Mouse (Mus musculus) forebrain, postnatal 0 days (tissue): ENCODE results near the gene Tmem217. TPM values are rescaled to one million over a fixed set of nuclear protein-coding genes. Genes with fewer than 3 reads are reported as not detected.
"Not testable (repeated sequence)": the region's sequence is repeated elsewhere in the genome, so short reads cannot be mapped to it uniquely, and the experiment has no call there.

Experiments
- ATAC-seq: fragments of 200-750 bp; cut with Nextera tagmentation; 2 replicates; pipeline ENCODE4 v1.8.0; 2017; ENCODE audit warnings: mild to moderate bottlenecking, moderate library complexity
- DNase-seq: peaks from one replicate; pipeline ENCODE4 v3.0.0-alpha.2; 2015
- H3K27ac ChIP-seq: fragments of 300-500 bp; sonication (generic); 2 replicates; pipeline ENCODE4 v1.5.1; 2014; ENCODE audit warnings: low read depth, mild to moderate bottlenecking, antibody characterized with exemption, low read length, moderate library complexity, mixed read lengths
- H3K27me3 ChIP-seq: fragments of 300-500 bp; sonication (generic); 2 replicates; pipeline ENCODE4 v1.6.1; 2014; ENCODE audit warnings: mild to moderate bottlenecking, low read length, mixed read lengths; ENCODE audit not compliant: insufficient read depth
- H3K36me3 ChIP-seq: fragments of 300-500 bp; sonication (generic); 2 replicates; pipeline ENCODE4 v1.6.1; 2014; ENCODE audit warnings: mild to moderate bottlenecking, moderate library complexity; ENCODE audit not compliant: insufficient read depth
- H3K4me1 ChIP-seq: fragments of 300-500 bp; sonication (generic); 2 replicates; pipeline ENCODE4 v1.6.1; 2014; ENCODE audit warnings: antibody characterized with exemption; ENCODE audit not compliant: insufficient read depth
- H3K4me2 ChIP-seq: fragments of 300-500 bp; sonication (generic); 2 replicates; pipeline ENCODE4 v1.6.1; 2014; ENCODE audit warnings: low read depth, mild to moderate bottlenecking, moderate library complexity
- H3K4me3 ChIP-seq: fragments of 300-500 bp; sonication (generic); 2 replicates; pipeline ENCODE4 v1.5.1; 2014; ENCODE audit warnings: low read depth, low read length, mixed read lengths
- H3K9ac ChIP-seq: fragments of 300-500 bp; sonication (generic); 2 replicates; pipeline ENCODE4 v1.6.1; 2014; ENCODE audit warnings: mild to moderate bottlenecking
- H3K9me3 ChIP-seq: fragments of 300-500 bp; sonication (generic); 2 replicates; pipeline ENCODE4 v1.6.1; 2016; ENCODE audit warnings: low read length
- CTCF ChIP-seq: sonication (generic); IDR thresholded peaks from 2 replicates; pipeline ENCODE4 v1.5.1; 2016; ENCODE audit warnings: antibody characterized with exemption, control low read depth, low read depth
- WGBS: fragments of 180-500 bp; shearing (Covaris S2); extraction: QIAGEN DNeasy Blood & Tissue Kit; methylation state at CpG from one replicate; pipeline ENCODE4 v1.1.7; 2014; 5-methylcytosine and 5-hydroxymethylcytosine counted together
- polyA plus RNA-seq: library from polyadenylated mRNA; unstranded; fragments of >200 nt; fragmentation: Nextera tagmentation; extraction: Ambion mirVana; gene quantifications from 2 replicates; pipeline ENCODE4 v1.2.1, GENCODE M21; 2015
- total RNA-seq: library from RNA; depleted of rRNA; stranded (reverse); fragments of >200 nt; gene quantifications from 2 replicates; pipeline ENCODE4 v1.2.3, GENCODE M21; 2014

Tmem217 gene
- total and polyA plus RNA-seq, 2 experiments from 2014 or later, result 0.74 TPM; not detected in 1

DNA sequence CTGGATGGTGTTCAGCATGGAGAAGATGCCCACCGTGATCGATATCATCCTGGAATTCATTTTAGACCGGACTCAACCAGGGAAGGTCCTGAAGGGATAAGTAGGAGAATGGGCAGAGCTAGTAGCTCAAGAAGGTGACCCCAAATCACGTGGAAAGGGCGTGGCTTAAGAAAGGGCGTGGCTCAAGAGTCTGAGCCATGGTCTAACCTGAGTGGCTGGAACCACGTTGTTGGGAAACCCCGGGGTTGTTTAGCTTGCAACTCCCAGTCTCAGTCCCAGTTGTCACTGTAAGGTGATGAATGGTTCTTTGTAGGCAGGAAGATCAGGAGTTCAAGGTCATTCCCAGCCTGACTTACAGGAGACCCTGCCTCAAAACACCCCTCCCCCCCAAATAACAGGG, 32.5 kb downstream of the Tmem217 start:
- no peaks in the 10 kb centered on the region for H3K4me1 ChIP-seq
- H3K27ac ChIP-seq, result no peak overlapping the region
- 79% methylated on average over 8 of the region's 8 CpGs for WGBS
- no peaks in the 10 kb centered on the region for H3K9me3 ChIP-seq
- ATAC-seq (no peak), DNase-seq (no peak)
- H3K4me2 ChIP-seq, result no peak overlapping the region
- no peaks in the 10 kb centered on the region for H3K36me3 ChIP-seq
- H3K27me3 ChIP-seq, result no peaks in the 10 kb centered on the region
- H3K9ac ChIP-seq, result no peak overlapping the region
- TF ChIP-seq CTCF, result no peak
- no peak overlapping the region for H3K4me3 ChIP-seq

DNA sequence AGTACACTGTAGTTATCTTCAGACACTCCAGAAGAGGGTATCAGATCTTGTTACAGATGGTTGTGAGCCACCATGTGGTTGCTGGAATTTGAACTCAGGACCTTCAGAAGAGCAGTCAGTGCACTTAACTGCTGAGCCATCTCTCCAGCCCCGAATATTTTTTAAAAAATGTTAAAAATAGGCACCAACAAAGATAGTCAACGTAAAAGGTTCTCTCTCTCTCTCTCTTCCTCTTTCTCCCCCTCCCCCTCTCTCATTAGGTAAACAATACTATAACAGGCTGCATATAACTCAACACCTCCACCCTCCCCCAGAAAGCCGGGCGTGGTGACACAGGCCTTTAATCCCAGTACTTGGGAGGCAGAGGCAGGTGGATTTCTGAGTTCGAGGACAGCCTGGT, 33.5 kb downstream of the Tmem217 start:
- not testable (repeated sequence) for H3K36me3 ChIP-seq, H3K9me3 ChIP-seq, H3K9ac ChIP-seq, ATAC-seq, DNase-seq, H3K27ac ChIP-seq, H3K4me3 ChIP-seq, H3K4me2 ChIP-seq, H3K4me1 ChIP-seq, H3K27me3 ChIP-seq
- 93% methylated on average over 5 of the region's 5 CpGs for WGBS

DNA sequence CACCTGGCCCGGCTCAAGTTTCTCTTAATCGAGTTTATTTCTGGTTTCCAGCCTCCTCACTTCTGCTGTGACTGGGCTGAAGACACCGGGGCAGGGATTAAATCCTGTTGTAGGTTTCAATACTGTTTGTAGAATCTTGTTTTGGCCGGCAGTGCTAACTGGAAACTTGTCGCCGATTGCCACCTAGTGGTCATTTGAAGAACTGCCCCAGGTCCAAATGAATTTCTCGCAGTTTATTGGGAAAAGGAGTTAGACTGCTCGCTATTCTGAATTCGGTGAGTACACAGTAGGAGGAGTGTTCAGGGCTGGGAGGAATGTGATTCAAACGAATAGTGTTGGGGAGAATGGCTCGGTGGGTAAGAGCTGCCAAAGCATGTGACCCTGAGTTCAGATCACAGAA, 37.8 kb downstream of the Tmem217 start:
- ATAC-seq (peak; percentile 77), DNase-seq (peak; percentile 92)
- no peaks in the 10 kb centered on the region for H3K9me3 ChIP-seq
- H3K4me2 ChIP-seq, result no peak overlapping the region
- no peaks in the 10 kb centered on the region for H3K36me3 ChIP-seq
- TF ChIP-seq CTCF, result peak; percentile 96
- no peaks in the 10 kb centered on the region for H3K27me3 ChIP-seq
- H3K4me3 ChIP-seq, result no peak overlapping the region
- 3% methylated on average over 11 of the region's 11 CpGs for WGBS
- no peak overlapping the region for H3K27ac ChIP-seq
- no peaks in the 10 kb centered on the region for H3K4me1 ChIP-seq
- H3K9ac ChIP-seq, result no peak overlapping the region

DNA sequence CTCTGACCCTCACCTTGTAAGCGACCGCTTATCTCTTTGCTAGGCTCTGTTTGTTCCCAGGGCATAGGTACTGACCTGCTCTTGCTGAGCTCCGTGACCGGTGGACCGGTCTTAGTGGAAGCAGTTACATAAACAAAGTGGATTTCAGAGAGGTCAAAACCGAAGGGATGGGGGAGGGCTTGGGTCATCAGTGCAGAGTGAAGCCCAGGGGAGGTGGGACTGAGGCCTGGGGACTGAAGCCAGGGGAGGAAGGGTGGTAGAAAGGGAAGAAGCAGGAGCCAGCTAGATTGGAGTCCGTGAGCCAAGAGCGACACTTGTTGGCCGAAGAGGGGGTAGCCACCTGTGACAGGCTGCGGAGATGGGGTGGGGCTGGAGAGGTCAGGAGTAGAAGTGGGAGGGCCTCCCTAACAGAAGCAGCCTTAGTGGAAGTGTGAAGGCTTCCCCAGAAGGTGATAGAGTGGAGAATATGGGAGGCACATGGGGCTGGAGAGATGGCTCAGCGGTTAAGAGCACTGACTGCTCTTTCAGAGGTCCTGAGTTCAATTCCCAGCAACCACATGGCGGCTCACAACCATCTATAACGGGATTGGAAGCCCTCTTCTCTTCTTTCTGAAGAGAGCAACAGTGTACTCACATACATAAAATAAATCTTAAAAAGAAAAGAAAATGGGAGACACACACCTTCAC, 39.0 kb downstream of the Tmem217 start:
- Histone ChIP-seq H3K36me3 (no peaks in the 10 kb centered on the region), H3K27me3 (no peaks in the 10 kb centered on the region), H3K4me1 (no peaks in the 10 kb centered on the region), H3K4me2 (no peak overlapping the region), H3K4me3 (no peak overlapping the region), H3K9ac (no peak overlapping the region), H3K27ac (no peak overlapping the region), H3K9me3 (no peaks in the 10 kb centered on the region)
- peak; percentile 66 for TF ChIP-seq CTCF
- ATAC-seq, result peak; percentile 50
- WGBS, result 46% methylated on average over 13 of the region's 13 CpGs
- peak; percentile 40 for DNase-seq

DNA sequence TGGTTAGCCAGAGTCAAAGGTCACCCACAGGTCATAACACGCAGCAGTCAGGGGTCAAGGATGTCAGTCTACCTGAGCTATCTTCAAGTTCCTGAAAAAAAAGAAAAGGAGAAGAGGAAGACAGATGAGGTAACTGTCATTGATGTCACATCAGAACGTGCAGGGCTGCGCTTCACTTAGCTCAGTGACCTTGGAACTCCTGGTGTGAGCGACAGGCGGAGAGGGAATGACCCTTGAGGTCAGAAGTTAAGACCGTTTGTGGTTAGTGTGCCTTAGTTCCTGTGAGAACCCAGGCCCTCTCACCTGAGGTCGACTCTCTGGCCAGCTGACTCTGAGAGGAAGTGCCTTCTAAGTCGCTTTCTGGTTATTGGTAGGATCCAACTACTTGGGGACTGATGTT, 41.5 kb downstream of the Tmem217 start:
- ATAC-seq, result no peak
- H3K4me2 ChIP-seq, result no peak overlapping the region
- H3K9me3 ChIP-seq, result no peaks in the 10 kb centered on the region
- no peak overlapping the region for H3K9ac ChIP-seq
- H3K27ac ChIP-seq, result no peak overlapping the region
- H3K27me3 ChIP-seq, result no peaks in the 10 kb centered on the region
- no peaks in the 10 kb centered on the region for H3K4me1 ChIP-seq
- no peak for DNase-seq
- no peak for TF ChIP-seq CTCF
- no peak overlapping the region for H3K4me3 ChIP-seq
- 73% methylated on average over 8 of the region's 8 CpGs for WGBS
- H3K36me3 ChIP-seq, result no peaks in the 10 kb centered on the region

DNA sequence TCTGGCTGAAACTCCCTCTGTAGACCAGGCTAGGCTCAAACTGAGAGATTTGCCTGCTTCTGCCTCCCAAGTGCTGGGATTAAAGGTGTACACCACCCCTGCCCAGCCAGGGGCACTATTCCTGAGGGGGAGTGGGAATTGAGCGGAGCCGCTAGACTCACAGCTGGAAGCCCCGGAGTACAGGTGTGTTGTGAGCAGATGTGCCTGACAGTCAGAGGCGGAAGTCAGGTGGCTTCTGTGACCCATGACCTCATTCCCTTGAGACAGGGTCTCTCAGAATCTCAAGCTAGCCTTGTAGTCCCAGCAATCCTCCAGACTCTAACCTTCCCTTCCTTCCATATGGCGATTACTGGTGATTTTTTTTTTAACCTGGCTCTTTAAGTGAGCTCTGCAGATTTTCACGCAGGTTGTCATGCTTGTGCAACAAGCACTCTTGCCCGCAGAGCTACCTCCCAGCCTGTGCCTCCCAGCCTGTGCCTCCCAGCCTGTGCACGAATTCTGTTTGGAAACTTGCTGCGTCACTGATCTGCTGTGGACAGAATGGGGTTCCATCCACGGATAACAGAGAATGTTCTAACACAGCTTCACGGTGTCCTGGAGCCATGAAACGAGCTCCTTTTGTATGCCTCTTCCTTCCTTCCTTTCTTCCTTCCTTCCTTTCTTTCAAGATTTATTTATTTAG, 43.1 kb downstream of the Tmem217 start:
- Histone ChIP-seq H3K9ac (no peak overlapping the region), H3K4me2 (no peak overlapping the region), H3K27me3 (no peaks in the 10 kb centered on the region), H3K27ac (no peak overlapping the region), H3K4me3 (no peak overlapping the region), H3K4me1 (no peaks in the 10 kb centered on the region), H3K9me3 (no peaks in the 10 kb centered on the region), H3K36me3 (no peaks in the 10 kb centered on the region)
- no peak for TF ChIP-seq CTCF
- ATAC-seq (no peak), DNase-seq (no peak)
- WGBS, result 74% methylated on average over 12 of the region's 12 CpGs

DNA sequence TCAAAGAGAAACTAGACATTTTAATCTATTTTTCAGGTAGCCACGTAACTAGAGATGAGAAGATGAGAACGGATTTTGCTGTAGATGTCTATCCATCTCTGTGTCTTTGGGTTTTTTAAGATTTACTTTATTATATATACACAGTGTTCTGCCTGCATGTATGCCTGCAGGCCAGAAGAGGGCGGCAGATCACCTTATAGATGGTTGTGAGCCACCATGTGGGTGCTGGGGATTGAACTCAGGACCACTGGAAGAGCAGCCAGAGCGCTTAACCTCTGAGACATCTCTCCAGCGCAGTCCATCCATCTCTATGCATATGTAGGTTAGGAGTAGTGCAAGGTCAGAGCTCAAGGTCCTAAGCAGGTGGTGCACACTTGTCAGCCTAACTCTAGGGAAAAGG, 48.5 kb downstream of the Tmem217 start:
- DNase-seq, result no peak
- H3K27me3 ChIP-seq, result no peaks in the 10 kb centered on the region
- ATAC-seq, result no peak
- H3K27ac ChIP-seq, result no peak overlapping the region
- 78% methylated on average over 5 of the region's 5 CpGs for WGBS
- H3K9ac ChIP-seq, result no peak overlapping the region
- no peaks in the 10 kb centered on the region for H3K9me3 ChIP-seq
- no peak overlapping the region for H3K4me2 ChIP-seq
- H3K4me3 ChIP-seq, result no peak overlapping the region
- H3K36me3 ChIP-seq, result no peaks in the 10 kb centered on the region
- H3K4me1 ChIP-seq, result no peaks in the 10 kb centered on the region
- TF ChIP-seq CTCF, result peak; percentile 25
